Mouse (Mus musculus) R1 (cell line): ENCODE measurements around the gene Gm5127.

ENCODE experiments used
- DNase-seq: peaks from one replicate; pipeline ENCODE4 v3.0.0-alpha.2; 2018; ENCODE audit warnings: low read depth, low spot score

Gene Gm5127

DNA sequence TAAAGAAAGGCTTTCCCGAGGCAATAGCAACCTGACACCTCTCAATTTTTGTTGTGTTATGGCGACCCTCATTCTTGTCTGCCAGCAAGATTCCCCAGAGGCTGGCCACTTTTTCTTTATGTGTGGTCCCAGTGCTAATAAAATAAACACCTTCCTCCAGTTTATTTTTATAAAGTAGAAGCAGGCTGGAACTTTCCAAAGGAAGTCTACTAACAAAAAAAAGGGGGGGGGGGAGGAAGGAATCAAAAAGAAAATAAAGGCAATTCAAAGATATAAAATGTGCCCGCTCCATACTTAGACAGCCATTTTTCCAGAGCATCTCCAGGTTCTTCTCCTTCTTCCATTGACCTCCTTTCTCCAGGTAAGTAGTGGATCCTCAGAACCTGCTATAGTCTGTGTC, at the start of gene Gm5127:
TSS of gene Gm5127 (plus strand) at position 301 of the 400 bp plus-strand sequence.
- DNase-seq = no peak

DNA sequence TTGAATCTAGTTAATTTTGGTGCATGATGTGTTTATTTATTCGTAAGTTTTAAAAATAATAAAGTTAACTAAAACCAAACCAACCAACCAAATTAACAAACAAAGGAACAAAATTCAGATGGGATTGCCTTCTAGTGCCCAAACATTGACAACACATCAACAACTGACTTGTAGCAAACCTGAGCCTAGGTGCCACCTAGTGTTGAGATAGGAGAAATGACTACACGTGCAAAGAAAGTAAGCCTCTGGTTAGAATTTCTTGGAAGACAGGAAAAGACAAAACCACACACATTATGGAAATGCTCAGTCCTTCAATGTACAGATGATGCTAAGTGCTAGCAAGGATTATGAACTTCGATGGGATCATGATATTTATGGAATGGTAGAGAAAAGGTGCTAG, 46.6 kb upstream of the Gm5127 start:
- peak; percentile 13 for DNase-seq

GRCm38 (mm10) chrX:106555457-106555856, 27.5 kb upstream of the Gm5127 start:
- DNase-seq = no peak

DNA sequence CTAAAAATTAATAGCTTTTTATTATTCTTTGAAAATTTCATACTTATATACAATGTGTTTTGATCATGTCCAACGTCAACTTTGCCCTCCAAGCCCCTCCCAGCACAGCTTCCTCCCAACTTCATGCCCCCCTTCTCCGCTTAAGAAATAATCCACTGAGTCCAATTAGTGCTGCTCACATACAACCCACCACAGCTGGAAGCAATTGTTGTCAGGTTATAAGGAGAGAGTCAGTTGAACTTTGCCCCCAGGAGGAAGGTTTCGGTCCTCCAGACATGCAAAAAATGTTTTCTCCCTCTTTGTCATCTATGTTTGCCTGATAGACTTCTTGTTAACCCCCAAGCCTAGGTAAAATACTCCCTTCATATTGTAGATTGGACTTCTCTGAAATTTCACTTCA, 4.0 kb upstream of the Gm5127 start:
- DNase-seq = no peak

- DNase-seq = no peak
Observed at GRCm38 (mm10) chrX:106580410-106580809, 2.6 kb upstream of the Gm5127 start.

- DNase-seq = no peak
Observed at GRCm38 (mm10) chrX:106582197-106582596, 789 bp upstream of the Gm5127 start.

GRCm38 (mm10) chrX:106593914-106594313, 10.9 kb downstream of the Gm5127 start:
- DNase-seq = no peak

GRCm38 (mm10) chrX:106595904-106596303, 12.9 kb downstream of the Gm5127 start:
- no peak for DNase-seq

GRCm38 (mm10) chrX:106602574-106603258, 19.7 kb downstream of the Gm5127 start:
- peak; percentile 78 for DNase-seq

- DNase-seq = peak; percentile 6
Observed at GRCm38 (mm10) chrX:106603386-106603785, 20.4 kb downstream of the Gm5127 start, which contains the start of gene Cysltr1. TSS of gene Cysltr1 (minus strand) at chrX:106603679.

DNA sequence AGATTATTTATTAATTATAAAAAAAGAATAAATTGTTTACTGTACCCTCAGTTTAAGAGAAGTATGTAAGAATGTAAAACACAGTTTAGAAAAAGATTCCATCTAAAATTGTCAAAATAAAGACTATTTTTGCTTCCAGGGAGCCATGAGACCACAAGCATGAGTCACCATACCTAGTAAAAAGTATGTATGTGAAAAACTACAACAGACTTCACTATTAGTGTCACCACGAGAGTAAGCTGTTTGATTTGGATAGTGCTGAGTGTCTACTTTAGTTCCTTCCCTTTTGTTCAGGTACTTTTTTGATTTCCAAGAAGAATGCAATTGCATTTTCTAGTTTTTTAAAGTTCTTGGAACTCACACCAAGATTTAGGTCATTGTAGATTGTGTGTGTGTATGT, 39.5 kb downstream of the Gm5127 start:
- DNase-seq = no peak

GRCm38 (mm10) chrX:106623667-106624066, 40.7 kb downstream of the Gm5127 start:
- DNase-seq = no peak

DNA sequence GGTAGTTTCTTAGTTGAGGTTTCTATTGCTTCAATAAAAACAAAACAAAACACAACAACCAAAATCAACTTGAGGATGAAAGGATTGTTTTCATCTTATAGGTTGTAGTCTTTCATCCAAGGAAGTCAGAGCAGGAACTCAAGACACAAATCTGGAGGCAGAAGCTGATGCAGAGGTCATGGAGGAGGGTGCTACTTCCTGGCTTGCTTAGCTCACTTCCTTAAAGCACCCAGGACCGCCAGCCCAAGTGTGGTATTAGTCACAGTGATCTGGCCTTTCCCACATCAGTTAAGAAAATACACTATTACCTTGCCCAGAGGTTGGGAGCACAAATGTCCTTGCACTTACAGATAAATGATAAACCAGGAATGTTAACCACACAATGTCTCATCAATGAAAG, 45.5 kb downstream of the Gm5127 start:
- DNase-seq = no peak

GRCm38 (mm10) chrX:106633543-106633942, 50.6 kb downstream of the Gm5127 start:
- no peak for DNase-seq

GRCm38 (mm10) chrX:106634799-106635541, 52.0 kb downstream of the Gm5127 start:
- DNase-seq = no peak

DNA sequence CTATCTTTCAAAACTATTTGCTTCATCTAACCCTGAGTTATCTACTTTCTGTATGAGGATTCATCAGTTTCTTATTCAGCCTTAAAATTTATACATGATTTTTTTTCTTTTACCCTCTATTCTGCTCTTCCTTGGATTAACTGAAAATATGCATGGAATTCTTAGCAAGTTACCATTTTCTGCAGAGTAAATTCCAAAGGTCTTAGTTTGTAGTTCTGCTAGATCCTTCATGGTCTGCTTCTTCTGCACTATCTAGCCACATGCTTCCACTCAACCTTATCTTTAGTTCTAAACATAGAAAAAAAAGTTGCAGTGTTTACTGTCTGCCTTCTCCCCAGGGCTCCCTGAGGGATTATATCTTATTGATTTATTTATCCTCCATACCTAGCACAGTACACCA, 79.1 kb downstream of the Gm5127 start:
- no peak for DNase-seq

GRCm38 (mm10) chrX:106704590-106704989, 121.6 kb downstream of the Gm5127 start:
- DNase-seq = no peak

DNA sequence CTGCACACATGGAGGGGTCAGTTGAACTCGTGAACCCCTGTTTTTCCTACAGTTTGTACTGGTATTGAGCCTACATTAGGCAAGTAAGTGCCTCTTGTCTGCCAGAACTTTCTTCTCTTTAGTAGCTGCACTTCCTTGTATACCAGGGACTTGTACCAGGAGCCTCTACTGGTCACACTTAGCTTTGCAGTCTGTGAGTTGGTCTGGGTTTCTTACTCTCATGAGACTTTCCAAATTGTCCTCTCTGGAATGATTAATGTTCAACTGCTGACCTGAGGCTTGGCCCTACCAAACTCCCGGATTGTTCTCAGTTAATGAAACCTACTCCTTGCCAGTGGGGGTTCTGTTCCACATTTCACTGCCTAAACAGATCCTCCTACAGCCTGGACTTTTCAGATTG, 134.2 kb downstream of the Gm5127 start:
- DNase-seq = peak; percentile 1

DNA sequence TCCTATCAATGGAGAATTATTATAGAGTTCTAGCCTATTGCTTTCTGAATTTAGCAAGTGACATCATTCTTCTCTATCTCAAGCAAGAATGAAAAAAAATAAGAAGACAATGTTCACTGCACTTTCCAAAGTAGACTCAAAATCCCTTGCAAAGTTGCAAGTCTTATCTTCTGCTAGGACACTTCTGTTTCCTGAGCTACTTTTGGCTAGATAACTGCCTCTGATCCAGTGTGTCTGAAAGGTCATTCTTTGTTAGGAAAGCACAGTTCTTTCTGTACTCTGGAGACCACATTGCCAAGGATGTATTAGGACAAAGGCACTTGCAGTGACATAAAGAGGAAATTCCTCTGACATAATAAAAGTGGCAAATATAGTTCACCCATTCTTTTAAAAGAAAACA, 159.3 kb downstream of the Gm5127 start:
- no peak for DNase-seq

DNA sequence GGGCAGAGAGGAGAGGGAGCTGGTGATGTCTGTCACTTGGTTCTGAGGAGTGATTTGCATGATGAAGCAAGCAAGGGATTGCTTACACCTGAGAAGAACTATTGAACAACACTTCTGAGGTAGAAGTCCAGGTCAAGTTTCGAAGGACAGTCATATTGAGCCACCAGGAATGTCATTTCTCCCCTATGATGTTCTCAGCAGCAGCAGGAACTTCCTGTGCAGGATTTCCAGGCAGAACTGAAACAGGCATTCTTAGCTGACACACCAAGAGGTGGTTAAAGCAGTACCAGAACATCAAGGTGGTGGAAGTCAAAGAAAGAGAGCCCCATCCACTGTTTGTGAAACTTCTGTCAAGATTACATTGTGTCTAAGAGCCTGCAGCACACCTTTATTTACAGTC, 172.3 kb downstream of the Gm5127 start:
- DNase-seq = no peak
